Mouse (Mus musculus) testis, adult 2 months (tissue): ENCODE results near the gene Qpctl.

Experiments used
- CTCF ChIP-seq: fragments of 200-500 bp; IDR thresholded peaks from 2 replicates; pipeline ENCODE4 v1.5.1; 2012; ENCODE audit warnings: low read depth, mild to moderate bottlenecking, inconsistent platforms, low read length, moderate library complexity; ENCODE audit not compliant: control insufficient read depth, insufficient read depth, insufficient replicate concordance
- POLR2A ChIP-seq: fragments of 200-500 bp; IDR thresholded peaks from 2 replicates; pipeline ENCODE4 v1.6.1; 2012; ENCODE audit warnings: low read depth, mild to moderate bottlenecking, inconsistent platforms, low read length, moderate library complexity; ENCODE audit not compliant: control insufficient read depth

DNA sequence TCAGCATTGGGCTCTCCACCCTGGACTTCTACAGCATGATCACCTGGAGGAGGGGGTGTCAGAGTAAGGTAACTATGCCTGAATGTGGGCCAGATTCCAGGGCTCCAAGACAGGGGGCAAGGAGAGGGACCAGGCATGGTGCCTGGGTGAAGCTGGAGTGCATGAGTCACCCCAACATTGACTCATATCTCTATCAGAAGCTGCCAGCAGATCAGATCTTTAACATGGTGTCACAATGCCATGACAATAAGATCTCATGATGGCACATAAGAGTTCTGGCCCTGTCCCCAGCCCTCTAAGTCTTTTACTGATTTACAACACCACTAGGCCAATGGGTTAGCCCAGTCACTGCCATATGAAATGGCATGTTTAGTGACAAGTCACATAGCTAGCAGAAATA, 45.4 kb downstream of the Qpctl start:
- TF ChIP-seq CTCF (no peak), POLR2A (no peak)
